Mouse (Mus musculus) midbrain, embryonic 12.5 days (tissue): ENCODE data around the gene Bex4. TPM values are rescaled to one million over a fixed set of nuclear protein-coding genes. Genes with fewer than 3 reads are reported as not detected.

Experiments
- microRNA-seq: library from miRNA; unstranded; fragments of <30 nt; microRNA quantifications from one replicate; pipeline ENCODE4, GENCODE M21; 2017
- polyA plus RNA-seq: library from polyadenylated mRNA; unstranded; fragments of >200 nt; fragmentation: Nextera tagmentation; extraction: Ambion mirVana; gene quantifications from 2 replicates; pipeline ENCODE4 v1.2.1, GENCODE M21; 2016

Gene Bex4
- polyA plus RNA-seq, 1 experiment from 2014 or later = 83.4 TPM

Small RNA genes lying within 50 kb of the gene (microRNA-seq; reads per million reads assigned to microRNA genes)
- gene Mir6383 = not detected

Other genes with a start within 250 kb of the Bex4 start
- 151 and 155 TPM in 2 replicates for gene Arxes2, start 145.2 kb upstream of the Bex4 start, polyA plus RNA-seq
- 51.9 and 53.3 TPM in 2 replicates for gene Arxes1, start 105.6 kb upstream of the Bex4 start, polyA plus RNA-seq
- gene Bex2, start 70.8 kb upstream of the Bex4 start, polyA plus RNA-seq = 364 and 366 TPM in 2 replicates
- gene Nxf3, start 53.7 kb upstream of the Bex4 start, polyA plus RNA-seq = not detected in 2 replicates
- 157 and 164 TPM in 2 replicates for gene Tceal8, start 33.3 kb downstream of the Bex4 start, polyA plus RNA-seq
- gene Tceal5, start 64.9 kb downstream of the Bex4 start, polyA plus RNA-seq = 7.6 and 9.3 TPM in 2 replicates
- gene Tceal7, start 75.8 kb downstream of the Bex4 start, polyA plus RNA-seq = 0.80 and 1.5 TPM in 2 replicates
- 112 and 115 TPM in 2 replicates for gene Bex1, start 76.5 kb downstream of the Bex4 start, polyA plus RNA-seq
- 373 and 394 TPM in 2 replicates for gene Tceal9, start 106.1 kb downstream of the Bex4 start, polyA plus RNA-seq
- 584 and 588 TPM in 2 replicates for gene Bex3, start 131.3 kb downstream of the Bex4 start, polyA plus RNA-seq